Mouse (Mus musculus) left cerebral cortex, adult 8-10 months (tissue): ENCODE results near the gene Sart1. TPM values are rescaled to one million over a fixed set of nuclear protein-coding genes. Genes with fewer than 3 reads are reported as not detected.

Source experiments
- total RNA-seq, 4 experiments: library from RNA; stranded (reverse); gene quantifications; 2 replicates each; pipeline ENCODE4 v1.2.4; 2022

Gene Sart1
- total RNA-seq, 4 experiments from 2014 or later: 85.6 to 109 (median 94.2) TPM

Other genes starting within 250 kb of the Sart1 start
- 10 to 100 TPM; 63.3 to 64.7 (median 64.5) TPM for gene Pacs1, start 115.6 kb downstream of the Sart1 start, total RNA-seq
- gene Sf3b2, start 93.2 kb downstream of the Sart1 start, total RNA-seq: 100 to 1,000 TPM; 201 to 220 (median 207) TPM
- 10 to 100 TPM; 55.7 to 57.0 (median 56.3) TPM for gene Gal3st3, start 90.4 kb downstream of the Sart1 start, total RNA-seq
- gene Catsper1, start 53.0 kb downstream of the Sart1 start, total RNA-seq: not detected
- 10 to 100 TPM; 21.5 to 39.4 (median 34.1) TPM for gene Cst6, start 39.1 kb downstream of the Sart1 start, total RNA-seq
- gene Eif1ad, start 22.0 kb downstream of the Sart1 start, total RNA-seq: 10 to 100 TPM; 22.1 to 29.0 (median 23.8) TPM
- gene Banf1, start 21.5 kb downstream of the Sart1 start, total RNA-seq: 10 to 100 TPM; 66.5 to 85.5 (median 77.9) TPM
- gene Tsga10ip, start 13.8 kb upstream of the Sart1 start, total RNA-seq: not detected
- gene Drap1, start 36.3 kb upstream of the Sart1 start, total RNA-seq: 100 to 1,000 TPM; 253 to 272 (median 266) TPM
- gene AI837181, start 36.4 kb upstream of the Sart1 start, total RNA-seq: 10 to 100 TPM; 70.4 to 79.1 (median 75.0) TPM
- not detected for gene Fosl1, start 58.8 kb upstream of the Sart1 start, total RNA-seq
- 10 to 100 TPM; 26.2 to 30.7 (median 29.4) TPM for gene Ccdc85b, start 69.2 kb upstream of the Sart1 start, total RNA-seq
- gene Fibp, start 71.9 kb upstream of the Sart1 start, total RNA-seq: 100 to 1,000 TPM in 1 of 4 experiments, 10 to 100 TPM in 3; 89.0 to 124 (median 93.6) TPM
- 1 to 10 TPM in 1 of 4 experiments, under 1 TPM in 3; 0.30 to 1.0 (median 0.46) TPM for gene Ctsw, start 79.8 kb upstream of the Sart1 start, total RNA-seq
- 10 to 100 TPM; 16.0 to 21.9 (median 18.7) TPM for gene Efemp2, start 85.3 kb upstream of the Sart1 start, total RNA-seq
- gene Mus81, start 99.7 kb upstream of the Sart1 start, total RNA-seq: 10 to 100 TPM; 29.7 to 36.3 (median 35.4) TPM
- gene Cfl1, start 101.8 kb upstream of the Sart1 start, total RNA-seq: 1,000 to 10,000 TPM; 1,338 to 1,440 (median 1,412) TPM
- 1 to 10 TPM; 6.6 to 8.6 (median 7.1) TPM for gene 1700020D05Rik, start 115.1 kb upstream of the Sart1 start, total RNA-seq
- 10 to 100 TPM; 82.4 to 93.9 (median 89.3) TPM for gene Snx32, start 121.8 kb upstream of the Sart1 start, total RNA-seq
- not detected for gene Ovol1, start 171.9 kb upstream of the Sart1 start, total RNA-seq
- gene Ap5b1, start 179.3 kb upstream of the Sart1 start, total RNA-seq: 1 to 10 TPM; 6.9 to 9.1 (median 7.8) TPM
- 10 to 100 TPM; 68.0 to 88.2 (median 72.1) TPM for gene Rnaseh2c, start 213.2 kb upstream of the Sart1 start, total RNA-seq
- 100 to 1,000 TPM in 1 of 4 experiments, 10 to 100 TPM in 3; 87.3 to 115 (median 97.0) TPM for gene Kat5, start 221.5 kb upstream of the Sart1 start, total RNA-seq
- 10 to 100 TPM; 22.5 to 25.3 (median 23.7) TPM for gene Rela, start 248.8 kb upstream of the Sart1 start, total RNA-seq